Mouse (Mus musculus): ENCODE data around the gene Trim43a.

DNA sequence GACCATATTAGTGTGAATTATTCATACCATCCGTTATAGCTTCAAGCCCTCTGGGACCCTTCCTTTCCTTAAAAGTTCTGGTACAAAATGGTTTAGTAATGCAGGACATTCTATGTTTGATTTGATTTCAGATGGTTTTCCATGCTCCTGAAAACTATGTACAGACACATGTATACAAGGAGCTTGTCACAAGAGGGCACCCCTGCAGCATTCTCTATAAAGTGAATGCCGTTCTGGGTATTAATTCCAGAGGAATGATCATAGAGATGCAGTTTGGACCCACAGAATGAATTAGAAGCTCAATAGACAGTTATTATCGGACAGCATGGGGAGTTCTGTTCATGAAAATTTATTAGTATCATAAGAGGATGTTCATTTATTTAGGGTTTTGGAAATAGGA lies 35.2 kb upstream of the Trim43a start:
- no peak for TF ChIP-seq GATA1 (IDR thresholded peaks at IDR 0.05; ENCODE audit: low read length)
- TF ChIP-seq TAL1 (IDR thresholded peaks at IDR 0.05; ENCODE audit: low read length) = no peak
